In the genomic region with DNA sequence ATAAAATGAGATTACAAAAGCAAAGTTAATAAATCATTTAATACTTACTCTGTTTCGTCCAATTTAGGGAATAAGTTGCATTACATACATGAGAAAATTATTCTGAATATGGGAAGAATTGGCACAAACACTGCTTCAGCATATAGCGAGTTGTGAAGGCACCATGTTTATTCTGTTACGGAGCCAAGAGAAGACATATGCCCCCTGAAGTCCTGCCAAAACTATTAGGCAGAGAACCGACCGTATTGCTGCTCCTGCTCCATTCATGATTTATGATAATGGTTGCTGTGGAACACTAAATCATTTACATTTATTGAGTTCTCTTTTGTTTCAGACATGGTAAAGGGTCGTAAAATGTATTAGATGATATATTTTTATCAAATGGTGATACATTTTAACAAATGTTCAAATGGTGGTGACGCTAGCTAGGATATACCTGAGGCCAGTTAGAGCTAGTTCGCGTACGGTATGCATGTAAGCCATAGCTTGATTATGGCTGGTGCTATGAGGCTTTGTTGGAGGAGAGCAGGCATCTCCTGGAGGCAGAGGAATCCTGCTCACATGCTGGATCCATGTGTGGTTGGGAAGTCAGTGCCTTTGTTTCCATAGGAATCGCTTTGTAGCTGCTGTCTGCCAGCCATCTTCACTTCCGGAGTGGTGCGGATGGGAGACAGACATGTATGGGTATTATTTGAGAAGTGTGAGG, we compare ENCODE assay signal across 22 mouse cellular contexts.
A peak's percentile ranks its signal among the peaks of the same experiment; 100 is the strongest.
DNase-seq lines count a peak whose midpoint lies in the region; ATAC-seq and TF ChIP-seq lines count a peak whose summit lies in the region.
"Had no signal": no experiment of that assay in that cellular context is flagged by ENCODE, and none has a peak within 500 bp of the region (broad histone marks: within the 10 kb centered on the region; RNA-seq: fewer than 3 reads in every experiment).

No protein-coding gene starts in this region.

- H3K27me3 ChIP-seq in hindbrain, embryonic 13.5 days, result no peaks in the 10 kb centered on the region
- no peaks in the 10 kb centered on the region for H3K27me3 ChIP-seq in hindbrain, embryonic 12.5 days
- H3K27me3 ChIP-seq in hindbrain, postnatal 0 days (ENCODE audit: insufficient read depth, low read length), result no peaks in the 10 kb centered on the region
- H3K27me3 ChIP-seq: intestine, embryonic 15.5 days; liver, embryonic 12.5 days had no signal

- peaks cover 11% of the 10 kb centered on the region for H3K4me1 ChIP-seq in hindbrain, embryonic 13.5 days (replicated peaks)
- H3K4me1 ChIP-seq in hindbrain, embryonic 12.5 days, result peaks cover 6% of the 10 kb centered on the region; the same call in 1 of the 2 replicates
- no peaks in the 10 kb centered on the region for H3K4me1 ChIP-seq in hindbrain, postnatal 0 days (ENCODE audit: insufficient read depth, low read length)
- H3K4me1 ChIP-seq: intestine, embryonic 15.5 days; liver, embryonic 12.5 days had no signal

- H3K27ac ChIP-seq in hindbrain, embryonic 13.5 days, result 0 out of 2 replicates have a peak overlapping the region, but pooled peaks have one; percentile 5
- H3K27ac ChIP-seq in hindbrain, embryonic 12.5 days, result no peak overlapping the region
- H3K27ac ChIP-seq in hindbrain, postnatal 0 days, result no peak overlapping the region
- H3K27ac ChIP-seq: intestine, embryonic 15.5 days; liver, embryonic 12.5 days had no signal

- 78% methylated on average over 13 of the region's 13 CpGs for WGBS in hindbrain, embryonic 13.5 days
- WGBS in hindbrain, embryonic 12.5 days, result 91% methylated on average over 13 of the region's 13 CpGs
- WGBS in hindbrain, postnatal 0 days, result 73% methylated on average over 13 of the region's 13 CpGs

- no peak for ATAC-seq in hindbrain, embryonic 13.5 days (ENCODE audit: low FRiP score)
- no peak for ATAC-seq in hindbrain, embryonic 12.5 days (ENCODE audit: low FRiP score)
- ATAC-seq in hindbrain, postnatal 0 days, result no peak
- ATAC-seq: activated CD4-positive, CD25-positive, alpha-beta regulatory T cell, adult 4 months; intestine, embryonic 15.5 days; liver, embryonic 12.5 days had no signal

- no peak overlapping the region for H3K9ac ChIP-seq in hindbrain, embryonic 13.5 days
- H3K9ac ChIP-seq in hindbrain, embryonic 12.5 days, result no peak overlapping the region
- no peak overlapping the region for H3K9ac ChIP-seq in hindbrain, postnatal 0 days (replicated peaks; ENCODE audit: low read length)
- H3K9ac ChIP-seq: intestine, embryonic 15.5 days; liver, embryonic 12.5 days had no signal

- H3K4me3 ChIP-seq in hindbrain, embryonic 13.5 days, result no peak overlapping the region
- no peak overlapping the region for H3K4me3 ChIP-seq in hindbrain, embryonic 12.5 days
- no peak overlapping the region for H3K4me3 ChIP-seq in hindbrain, postnatal 0 days (ENCODE audit: low read length)
- H3K4me3 ChIP-seq: intestine, embryonic 15.5 days; liver, embryonic 12.5 days had no signal

- peak; percentile 44 to 56 for DNase-seq in cerebellum, postnatal 10 days
- DNase-seq in cerebellum, adult 11-12 months, result no peak
- DNase-seq in brain, adult 2 months (ENCODE audit: low read depth, low spot score), result peak; percentile 39
- peak; percentile 56 for DNase-seq in hindbrain, postnatal 0 days (ENCODE audit: low spot score)
- no peak for DNase-seq in adrenal gland, postnatal 36 days
- DNase-seq in heart, postnatal 4 days, result no peak
- DNase-seq: adrenal gland, postnatal 10 days; gastrocnemius, postnatal 10 days; heart, adult 18-20 months; heart, postnatal 36 days; kidney, adult 9 months; kidney, postnatal 4 days; lung, adult 2 months; lung, postnatal 4 days; right cerebral cortex, postnatal 14 days; thymus, postnatal 4 days had no signal

- H3K9me3 ChIP-seq in hindbrain, embryonic 13.5 days, result no peaks in the 10 kb centered on the region
- no peaks in the 10 kb centered on the region for H3K9me3 ChIP-seq in hindbrain, embryonic 12.5 days (replicated peaks)
- H3K9me3 ChIP-seq in hindbrain, postnatal 0 days (ENCODE audit: low read length), result no peaks in the 10 kb centered on the region
- H3K9me3 ChIP-seq: intestine, embryonic 15.5 days; liver, embryonic 12.5 days had no signal

- H3K36me3 ChIP-seq in hindbrain, embryonic 13.5 days, result peaks cover 12% of the 10 kb centered on the region; the same call in 1 of the 2 replicates
- H3K36me3 ChIP-seq in hindbrain, embryonic 12.5 days, result 0 out of 2 replicates have a peak, but pooled peaks cover 3% of the 10 kb centered on the region
- no peaks in the 10 kb centered on the region for H3K36me3 ChIP-seq in hindbrain, postnatal 0 days (ENCODE audit: insufficient read depth, low read length)
- H3K36me3 ChIP-seq: G1E; liver, embryonic 12.5 days had no signal

- TF ChIP-seq CTCF in hindbrain, postnatal 0 days (IDR thresholded peaks at IDR 0.05; ENCODE audit: low read depth), result no peak

- H3K4me2 ChIP-seq in hindbrain, embryonic 13.5 days, result no peak overlapping the region
- no peak overlapping the region for H3K4me2 ChIP-seq in hindbrain, embryonic 12.5 days (replicated peaks)
- H3K4me2 ChIP-seq in hindbrain, postnatal 0 days (ENCODE audit: low read depth, low read length), result no peak overlapping the region
- H3K4me2 ChIP-seq: intestine, embryonic 15.5 days; liver, embryonic 12.5 days had no signal

Comparison
In these comparisons a context has a peak if more than half of its experiments do, and no peak if none do; other contexts are left out.
1. DNase-seq: peak in cerebellum, postnatal 10 days (2 of 2), brain, adult 2 months (single experiment) and hindbrain, postnatal 0 days (single experiment); none in cerebellum, adult 11-12 months (single experiment), adrenal gland, postnatal 36 days (0 of 2) and heart, postnatal 4 days (single experiment).